Mouse (Mus musculus) ES-Bruce4 (cell line): ENCODE results near the gene Magea2. TPM values are rescaled to one million over a fixed set of nuclear protein-coding genes. Genes with fewer than 3 reads are reported as not detected.
"Not testable (repeated sequence)": the region's sequence is repeated elsewhere in the genome, so short reads cannot be mapped to it uniquely, and the experiment has no call there.

Source experiments
- H3K27ac ChIP-seq: 2 replicates; pipeline ENCODE4 v1.5.1; 2012; ENCODE audit warnings: low read length, inconsistent platforms; ENCODE audit not compliant: insufficient read depth
- H3K27me3 ChIP-seq: 2 replicates; pipeline ENCODE4 v1.6.1; 2012; ENCODE audit warnings: mild to moderate bottlenecking, low read length, inconsistent platforms; ENCODE audit not compliant: control insufficient read depth, poor library complexity, insufficient read depth, severe bottlenecking
- H3K36me3 ChIP-seq: 2 replicates; pipeline ENCODE4 v1.6.1; 2012; ENCODE audit warnings: inconsistent platforms, mild to moderate bottlenecking, low read length, moderate library complexity; ENCODE audit not compliant: control insufficient read depth, poor library complexity, insufficient read depth, severe bottlenecking
- H3K4me1 ChIP-seq: one replicate; pipeline ENCODE4 v1.8.1; 2011; ENCODE audit warnings: low read length; ENCODE audit not compliant: control insufficient read depth, insufficient read depth
- H3K4me3 ChIP-seq: 2 replicates; pipeline ENCODE4 v1.5.1; 2011; ENCODE audit warnings: low read depth, mild to moderate bottlenecking, low read length
- H3K9ac ChIP-seq: 2 replicates; pipeline ENCODE4 v1.6.1; 2012; ENCODE audit warnings: low read depth, mild to moderate bottlenecking, inconsistent platforms; ENCODE audit not compliant: poor library complexity, severe bottlenecking
- H3K9me3 ChIP-seq: replicated peaks from 2 replicates; pipeline ENCODE4 v1.6.1; 2012; ENCODE audit warnings: mild to moderate bottlenecking, low read length, inconsistent platforms; ENCODE audit not compliant: control insufficient read depth, poor library complexity, insufficient read depth, severe bottlenecking
- CTCF ChIP-seq: IDR thresholded peaks from one replicate; pipeline ENCODE4 v1.8.1; 2011; ENCODE audit warnings: low read depth, low read length
- EP300 ChIP-seq: IDR thresholded peaks from 2 replicates; pipeline ENCODE4 v1.6.1; 2011; ENCODE audit warnings: low read depth, low read length; ENCODE audit not compliant: insufficient read depth
- POLR2A ChIP-seq: IDR thresholded peaks from one replicate; pipeline ENCODE4 v1.8.1; 2011; ENCODE audit warnings: low read length; ENCODE audit not compliant: insufficient read depth
- polyA plus RNA-seq: library from polyadenylated mRNA; stranded (reverse); fragments of >200 nt; gene quantifications from 2 replicates; pipeline ENCODE4 v1.2.4, GENCODE M21; 2011; ENCODE audit warnings: low read depth; ENCODE audit not compliant: missing spikeins, insufficient read depth, insufficient read length

The Magea2 gene
- not detected in 2 replicates for polyA plus RNA-seq

GRCm38 (mm10) chrX:155093566-155093965, at the start of gene Magea2:
TSS of gene Magea2 (minus strand) at chrX:155093666.
- H3K4me1 ChIP-seq, H3K27me3 ChIP-seq, H3K9ac ChIP-seq, H3K27ac ChIP-seq, H3K36me3 ChIP-seq, H3K9me3 ChIP-seq, H3K4me3 ChIP-seq: not testable (repeated sequence)

DNA sequence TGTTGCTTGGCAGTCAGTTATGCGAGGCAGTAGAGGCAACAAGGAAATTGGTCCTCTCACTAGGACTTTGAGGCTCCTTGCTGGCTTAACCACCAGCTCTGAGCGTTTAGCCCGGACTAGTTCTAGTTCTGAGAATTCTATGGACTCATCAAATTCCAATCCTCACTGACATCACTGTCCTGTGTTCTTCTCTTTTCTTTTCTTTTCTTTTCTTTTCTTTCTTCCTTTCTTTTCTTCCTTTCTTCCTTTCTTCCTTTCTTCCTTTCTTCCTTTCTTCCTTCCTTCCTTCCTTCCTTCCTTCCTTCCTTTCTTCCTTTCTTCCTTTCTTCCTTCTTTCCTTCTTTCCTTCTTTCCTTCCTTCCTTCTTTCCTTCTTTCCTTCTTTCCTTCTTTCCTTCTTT, 34.8 kb upstream of the Magea2 start, which contains the start of gene Cldn34b2:
TSS of gene Cldn34b2 (minus strand) at position 101 of the 400 bp plus-strand sequence.
- not testable (repeated sequence) for H3K27me3 ChIP-seq

GRCm38 (mm10) chrX:155098024-155098423, 4.6 kb upstream of the Magea2 start:
- Histone ChIP-seq H3K4me3 (no peak overlapping the region), H3K27me3 (no peaks in the 10 kb centered on the region), H3K36me3 (no peaks in the 10 kb centered on the region), H3K4me1 (no peaks in the 10 kb centered on the region), H3K9ac (no peak overlapping the region), H3K9me3 (no peaks in the 10 kb centered on the region), H3K27ac (no peak overlapping the region)
- TF ChIP-seq CTCF = no peak
- TF ChIP-seq POLR2A = no peak
- TF ChIP-seq EP300 = no peak

More for the DNA sequence above, 34.8 kb upstream of the Magea2 start, which contains the start of gene Cldn34b2:
- H3K4me3 ChIP-seq, H3K27ac ChIP-seq, H3K9ac ChIP-seq, H3K4me1 ChIP-seq, H3K9me3 ChIP-seq, H3K36me3 ChIP-seq: not testable (repeated sequence)

DNA sequence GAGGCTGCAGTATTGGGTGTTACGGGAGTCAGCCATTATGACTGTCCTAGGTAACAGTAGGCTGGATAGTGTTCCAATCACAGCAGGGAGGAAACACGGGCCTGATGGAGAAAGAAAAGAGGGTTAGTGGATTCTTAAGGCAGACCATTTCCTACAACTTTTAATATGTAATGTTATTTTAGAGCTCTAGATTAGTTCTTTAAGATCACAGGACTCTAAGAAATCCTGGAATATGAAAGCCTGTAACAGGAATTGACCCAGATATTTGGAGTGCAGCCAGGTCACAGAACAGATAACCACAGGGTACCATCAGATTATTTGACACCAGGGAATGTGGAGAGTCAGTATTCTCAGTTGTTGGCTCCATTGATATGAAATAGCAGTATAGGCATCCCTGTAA, 3.8 kb downstream of the Magea2 start, which contains the start of gene Magea1:
TSS of gene Magea1 (minus strand) at position 101 of the 400 bp plus-strand sequence.
- not testable (repeated sequence) for H3K9ac ChIP-seq, H3K27ac ChIP-seq, H3K36me3 ChIP-seq, H3K27me3 ChIP-seq, H3K4me3 ChIP-seq, H3K4me1 ChIP-seq, H3K9me3 ChIP-seq

DNA sequence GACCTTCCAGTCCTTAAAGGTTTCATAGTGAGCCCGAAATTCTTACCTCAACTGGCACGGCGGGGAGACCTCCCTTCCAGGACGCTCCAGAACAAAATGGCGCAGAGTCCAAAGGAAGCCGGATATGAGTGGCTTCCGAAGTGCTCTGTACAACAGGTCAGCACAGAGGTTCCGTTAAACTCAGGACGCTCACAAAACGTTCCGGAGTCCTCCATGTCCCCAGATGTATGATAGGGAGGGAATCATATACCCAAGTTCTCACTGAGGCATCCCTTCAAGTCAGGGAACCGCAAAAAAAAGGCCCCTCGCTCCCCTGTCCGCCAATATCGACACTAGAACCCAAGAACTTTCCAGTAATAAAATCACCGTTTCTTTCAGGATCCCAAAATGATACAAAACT, 30.4 kb downstream of the Magea2 start, which contains the start of gene Magea5:
TSS of gene Magea5 (minus strand) at position 101 of the 400 bp plus-strand sequence.
- not testable (repeated sequence) for H3K9ac ChIP-seq, H3K4me3 ChIP-seq, H3K4me1 ChIP-seq, H3K9me3 ChIP-seq, H3K27me3 ChIP-seq, H3K36me3 ChIP-seq, H3K27ac ChIP-seq

- not testable (repeated sequence) for H3K4me1 ChIP-seq, H3K9me3 ChIP-seq, H3K27ac ChIP-seq, H3K36me3 ChIP-seq, H3K27me3 ChIP-seq, H3K9ac ChIP-seq, H3K4me3 ChIP-seq
These were observed 97.7 kb downstream of the Magea2 start, which contains the start of gene Magea8 for GRCm38 (mm10) chrX:154995750-154996149. TSS of gene Magea8 (minus strand) at chrX:154995850.

Other genes with a start within 250 kb of the Magea2 start
- not detected in 2 replicates for gene Cldn34b1, start 203.4 kb downstream of the Magea2 start, polyA plus RNA-seq
- not detected in 2 replicates for gene Magea6, start 157.7 kb downstream of the Magea2 start, polyA plus RNA-seq
- gene Magea3, start 144.2 kb downstream of the Magea2 start, polyA plus RNA-seq = not detected in 2 replicates
- not detected in 2 replicates for gene Magea8, start 97.8 kb downstream of the Magea2 start, polyA plus RNA-seq
- gene Magea5, start 30.5 kb downstream of the Magea2 start, polyA plus RNA-seq = not detected in 2 replicates
- not detected in 2 replicates for gene Magea1, start 3.9 kb downstream of the Magea2 start, polyA plus RNA-seq
- gene Cldn34b2, start 34.7 kb upstream of the Magea2 start, polyA plus RNA-seq = not detected in 2 replicates
- 87.9 and 90.1 TPM in 2 replicates for gene Sat1, start 122.8 kb upstream of the Magea2 start, polyA plus RNA-seq
- gene Acot9, start 168.8 kb upstream of the Magea2 start, polyA plus RNA-seq = 63.8 and 67.0 TPM in 2 replicates
- 82.8 and 97.0 TPM in 2 replicates for gene Prdx4, start 247.1 kb upstream of the Magea2 start, polyA plus RNA-seq